Mouse (Mus musculus) hindlimb bud, embryonic 11.5 days (tissue): ENCODE data around the gene Ppp1r37.
A peak's percentile ranks its signal among the peaks of the same experiment; 100 is the strongest.
"Not testable (repeated sequence)": the region's sequence is repeated elsewhere in the genome, so short reads cannot be mapped to it uniquely, and the experiment has no call there.

Source experiments
- DNase-seq: peaks from one replicate; pipeline ENCODE4 v3.0.0-alpha.2; 2012; ENCODE audit warnings: low read depth, low spot score; ENCODE audit errors: extremely low spot score

The Ppp1r37 gene

GRCm38 (mm10) chr7:19541681-19542154, 21.2 kb downstream of the Ppp1r37 start:
- no peak for DNase-seq

GRCm38 (mm10) chr7:19540771-19541566, 21.9 kb downstream of the Ppp1r37 start:
- DNase-seq = no peak

DNA sequence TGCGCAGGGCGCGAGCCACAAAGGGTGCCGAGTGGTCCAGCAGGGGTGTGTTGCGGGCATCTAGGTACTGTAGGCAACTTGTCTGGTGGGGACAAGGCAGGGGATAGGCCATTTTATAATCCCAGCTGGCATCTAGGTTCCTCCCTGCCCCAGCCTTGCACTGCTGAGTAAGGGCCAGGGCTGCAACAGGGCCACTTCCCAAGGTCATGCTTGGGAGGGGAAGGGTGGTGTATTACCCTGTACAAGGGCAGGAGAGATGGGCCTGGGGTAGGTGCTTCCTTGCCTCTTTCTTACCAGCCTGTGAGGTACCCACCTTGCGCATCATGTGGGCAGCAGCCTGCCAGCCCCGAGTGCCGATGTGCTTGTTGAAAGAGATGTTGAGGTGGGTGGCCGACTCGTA, 28.2 kb downstream of the Ppp1r37 start:
- no peak for DNase-seq

GRCm38 (mm10) chr7:19532240-19532639, 30.6 kb downstream of the Ppp1r37 start:
- DNase-seq = no peak

GRCm38 (mm10) chr7:19531077-19531476, 31.8 kb downstream of the Ppp1r37 start:
- no peak for DNase-seq

DNA sequence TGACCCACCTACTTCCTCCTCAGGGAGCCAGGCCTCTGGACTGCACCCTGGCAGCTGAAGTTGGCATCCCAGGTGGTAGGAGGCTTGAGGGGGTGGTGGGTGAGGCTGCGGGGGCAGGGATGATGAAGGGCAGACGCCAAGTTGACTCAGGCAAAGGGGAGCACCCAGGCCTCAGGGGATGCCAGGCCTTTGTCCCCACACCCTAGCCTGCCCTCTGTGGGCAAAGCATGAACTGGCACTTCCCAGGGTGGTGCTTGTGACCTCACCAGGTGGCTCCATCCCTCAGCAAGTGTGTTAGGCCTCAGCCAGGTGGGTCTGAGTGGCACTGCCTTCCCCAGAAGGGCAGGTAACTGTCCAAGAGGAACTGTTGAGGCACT, 37.8 kb downstream of the Ppp1r37 start:
- no peak for DNase-seq

- DNase-seq = no peak
These were observed 38.3 kb downstream of the Ppp1r37 start for GRCm38 (mm10) chr7:19524420-19525104.

- DNase-seq = no peak
These were observed 39.0 kb downstream of the Ppp1r37 start for GRCm38 (mm10) chr7:19523757-19524419.

- no peak for DNase-seq
These were observed 39.7 kb downstream of the Ppp1r37 start for GRCm38 (mm10) chr7:19523017-19523756.

- no peak for DNase-seq
These were observed 42.8 kb downstream of the Ppp1r37 start for GRCm38 (mm10) chr7:19520032-19520431.

DNA sequence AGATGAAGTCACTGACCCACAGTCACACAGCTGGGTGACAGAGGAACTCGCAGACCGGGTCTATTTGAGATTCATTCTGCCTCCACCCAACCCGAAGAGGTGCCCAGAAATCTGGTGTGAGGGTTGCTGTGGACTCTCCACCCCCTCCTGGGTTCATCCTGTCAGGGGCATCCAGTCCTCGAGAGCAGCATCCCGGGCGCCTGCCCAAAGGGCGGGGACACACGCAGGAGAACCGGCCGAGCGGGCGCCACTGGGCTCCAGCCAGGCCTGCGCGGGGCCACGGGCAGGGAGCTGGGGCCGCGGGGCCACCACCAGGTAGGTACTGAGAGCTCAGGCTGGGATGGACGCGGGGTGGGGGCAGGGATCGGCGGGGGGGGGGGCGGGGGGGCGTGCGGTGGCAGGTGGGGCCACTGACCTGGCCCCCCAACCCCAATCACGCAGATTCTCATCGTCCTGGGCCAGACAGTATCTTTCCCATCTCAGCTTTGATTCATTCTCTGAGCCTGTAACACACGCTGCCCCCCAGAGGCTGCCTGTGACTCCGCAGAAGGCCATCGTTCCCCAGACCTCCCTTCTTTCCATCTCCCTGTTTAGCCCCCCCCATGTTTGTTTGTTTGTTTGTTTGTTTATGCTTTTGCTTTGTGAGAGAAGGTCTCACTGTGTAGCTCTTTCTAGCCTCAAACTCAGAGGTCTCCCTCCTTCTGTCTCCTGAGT, 45.1 kb downstream of the Ppp1r37 start, which contains the start of gene Nkpd1:
TSS of gene Nkpd1 (plus strand) at position 187 of the 714 bp plus-strand sequence.
- no peak for DNase-seq

GRCm38 (mm10) chr7:19512353-19512752, 50.5 kb downstream of the Ppp1r37 start:
- no peak for DNase-seq

GRCm38 (mm10) chr7:19511934-19512333, 50.9 kb downstream of the Ppp1r37 start:
- DNase-seq = not testable (repeated sequence)

DNA sequence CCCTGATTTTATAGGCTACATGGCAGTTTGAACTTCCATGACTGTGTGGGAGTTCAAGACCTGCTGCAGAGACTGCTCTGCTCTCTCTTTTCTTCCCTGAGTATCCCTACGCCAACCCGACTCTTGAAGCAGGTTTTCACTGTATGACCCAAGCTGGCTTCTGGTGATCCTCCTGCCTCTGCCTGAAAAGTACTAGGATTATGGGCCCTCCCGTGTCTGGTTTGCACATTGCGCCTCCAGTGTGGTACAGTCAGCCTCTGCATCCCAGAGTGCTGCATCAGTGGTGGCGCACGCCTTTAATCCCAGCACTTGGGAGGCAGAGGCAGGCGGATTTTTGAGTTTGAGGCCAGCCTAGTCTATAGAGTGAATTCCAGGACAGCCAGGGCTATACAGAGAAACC, 53.1 kb downstream of the Ppp1r37 start:
- no peak for DNase-seq

DNA sequence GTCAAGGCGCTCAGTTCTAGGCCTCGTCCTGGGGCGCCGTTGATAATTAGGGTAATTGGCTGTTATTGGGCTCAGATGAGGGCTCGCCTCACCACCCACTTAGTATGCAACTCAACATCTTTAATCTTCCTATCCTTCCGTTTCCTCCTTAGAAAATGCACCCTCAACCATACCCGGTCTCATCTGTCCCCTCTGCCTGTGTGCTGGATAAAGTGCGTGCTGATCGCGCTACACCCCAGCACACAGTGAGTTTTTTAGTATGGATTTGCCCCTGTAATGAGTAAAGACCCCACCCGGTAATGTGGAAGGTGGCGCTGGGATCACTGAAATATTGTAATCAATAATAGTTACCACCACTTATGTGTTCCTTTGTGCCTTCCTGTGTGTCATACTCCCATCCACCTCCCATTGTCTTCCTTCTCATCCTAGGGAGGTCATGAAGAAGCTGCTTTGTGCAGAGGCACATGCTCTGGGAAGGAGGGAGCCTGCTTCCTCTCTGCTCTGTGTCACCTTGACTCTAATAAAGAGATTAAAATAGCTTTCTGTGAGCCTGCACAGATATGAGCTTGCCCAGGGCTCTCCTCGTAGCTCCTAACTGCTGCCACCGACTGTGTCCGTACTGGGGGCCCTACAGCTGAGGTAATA, 53.8 kb downstream of the Ppp1r37 start:
- DNase-seq = no peak

DNA sequence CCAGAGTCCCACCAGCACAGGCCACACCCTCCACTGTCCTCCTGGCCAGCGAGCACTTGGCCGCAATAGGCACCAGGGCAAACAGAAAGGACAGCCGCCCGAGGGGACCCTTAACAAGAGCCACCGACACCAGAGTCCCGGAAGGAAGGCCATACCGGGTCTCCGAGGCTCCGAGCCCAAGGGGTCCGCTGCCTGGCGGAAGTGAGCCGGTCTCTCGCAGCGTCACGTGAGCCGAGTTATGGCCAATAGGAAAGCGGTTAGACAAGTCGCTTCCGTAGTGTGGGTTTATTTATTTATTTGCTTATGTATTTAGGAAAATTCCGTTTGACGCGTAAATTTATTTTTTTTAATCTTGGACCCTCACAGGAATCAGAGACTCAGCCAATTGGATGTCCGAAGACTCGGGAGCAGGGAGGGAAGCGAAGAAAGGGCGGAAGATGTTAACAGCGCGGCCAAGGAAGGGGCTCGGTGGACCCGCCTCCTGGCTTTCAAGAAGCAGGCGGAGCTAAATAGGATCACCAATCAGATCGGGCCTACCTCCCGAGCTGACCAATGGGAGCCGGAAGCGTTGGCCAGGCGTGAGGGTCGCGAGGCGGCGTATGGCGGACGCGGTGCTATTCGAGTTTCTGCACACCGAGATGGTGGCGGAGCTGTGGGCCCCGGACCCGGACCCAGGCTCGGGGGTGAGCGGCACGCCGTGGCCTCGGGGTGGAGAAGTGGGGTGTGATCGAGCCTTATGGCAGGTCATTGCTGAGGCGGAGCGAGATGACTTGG, 54.5 kb downstream of the Ppp1r37 start, which contains the start of the genes Bloc1s3 and Trappc6a:
TSS of gene Bloc1s3 (minus strand) at position 218 of the 774 bp plus-strand sequence.
TSS of gene Trappc6a (plus strand) at position 246 of the 774 bp plus-strand sequence.
- peak; percentile 96 for DNase-seq

GRCm38 (mm10) chr7:19507612-19507981, 55.3 kb downstream of the Ppp1r37 start:
- no peak for DNase-seq

DNA sequence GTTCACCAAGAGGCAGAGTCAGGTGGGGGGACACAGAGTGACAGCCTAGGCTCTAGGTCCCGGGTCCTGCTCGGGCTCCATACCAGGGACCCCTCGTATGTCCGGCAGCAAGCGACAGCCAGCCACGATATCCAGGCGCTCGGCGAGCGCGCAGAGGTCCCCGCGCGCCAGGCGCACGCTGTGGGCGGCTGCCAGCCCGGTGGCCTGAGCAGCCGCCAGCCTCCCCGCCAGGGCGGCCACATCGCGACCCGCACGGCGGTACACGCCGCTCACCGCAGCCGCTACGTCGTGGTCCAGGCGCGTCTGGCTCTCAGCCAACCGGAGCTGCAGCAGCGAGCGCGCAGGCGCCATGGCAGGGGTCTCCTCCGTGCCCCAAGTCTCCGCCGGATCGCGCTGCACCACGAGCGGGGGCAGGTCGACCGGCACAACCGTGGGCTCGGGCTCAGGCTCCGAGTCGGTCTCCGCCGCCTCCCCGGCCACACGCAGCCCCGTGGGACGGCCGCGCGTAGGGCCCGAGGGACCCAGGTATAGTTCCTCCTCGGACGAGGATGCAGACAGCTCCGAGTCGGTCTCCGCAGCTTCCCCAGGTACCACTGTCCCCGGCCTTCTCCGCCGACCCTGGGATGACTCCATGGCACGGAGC, 55.8 kb downstream of the Ppp1r37 start:
- DNase-seq = no peak
